Mouse (Mus musculus): ENCODE data around the gene Htr2a.

Htr2a gene

GRCm38 (mm10) chr14:74699241-74699640 is 58.6 kb downstream of the Htr2a start:
- no peak for DNase-seq

DNA sequence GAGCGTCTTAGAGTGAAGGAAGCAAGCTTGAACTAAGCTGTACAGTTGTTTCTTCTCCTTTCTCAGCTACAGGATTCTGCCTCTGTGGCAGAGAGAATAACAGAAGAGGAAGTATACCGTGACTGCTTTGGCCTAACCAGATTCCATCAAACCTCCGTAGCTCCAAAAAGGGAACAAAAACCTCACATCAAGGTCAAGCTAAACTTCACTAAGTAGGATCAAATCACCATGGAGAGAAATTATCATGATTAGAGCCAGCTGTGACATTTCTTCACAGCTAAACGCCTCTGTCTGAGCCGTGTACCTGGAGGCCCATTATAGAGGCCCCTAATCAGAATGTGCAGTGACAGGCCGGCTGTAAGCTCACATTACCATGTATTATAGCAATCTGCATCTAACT is 63.3 kb downstream of the Htr2a start:
- DNase-seq = no peak

GRCm38 (mm10) chr14:74709054-74709453 is 68.4 kb downstream of the Htr2a start:
- no peak for DNase-seq

GRCm38 (mm10) chr14:74723541-74723940 is 82.9 kb downstream of the Htr2a start:
- no peak for DNase-seq

GRCm38 (mm10) chr14:74731221-74732078 is 90.8 kb downstream of the Htr2a start:
- no peak for DNase-seq

DNA sequence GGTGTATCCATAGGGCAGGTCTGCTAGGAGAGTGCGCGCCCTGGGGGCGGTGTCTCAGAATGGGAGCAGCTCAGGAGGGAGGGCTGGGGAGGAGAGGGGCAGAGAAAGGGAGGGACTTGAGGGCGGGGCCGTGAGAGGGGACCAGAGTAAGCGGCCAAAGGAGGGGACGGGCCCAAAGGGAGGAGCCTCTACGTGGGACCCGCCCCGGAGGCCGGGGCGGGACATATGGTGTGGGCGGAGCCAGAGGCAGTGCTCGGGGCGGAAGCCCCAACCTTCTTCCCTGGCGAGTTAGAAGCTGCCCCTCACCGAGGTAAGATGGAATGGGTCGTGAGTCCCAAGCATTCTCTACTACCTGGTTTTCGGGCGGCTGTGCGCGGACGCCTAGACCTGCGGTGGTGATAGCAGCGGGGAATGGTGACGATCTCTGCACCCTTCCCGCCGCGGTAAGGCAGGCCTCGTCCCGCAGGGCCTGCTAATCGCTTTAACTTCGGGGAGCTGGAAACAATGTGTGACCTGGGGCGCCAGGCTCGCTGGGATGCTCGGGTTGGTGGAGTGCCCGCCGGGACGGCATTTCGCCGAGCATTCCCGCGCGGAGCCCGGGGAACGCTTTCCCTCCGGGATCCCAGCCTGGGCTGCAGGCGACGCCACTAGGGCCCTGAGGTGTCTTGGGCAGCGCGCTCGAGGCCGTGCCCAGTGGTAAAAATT is 91.6 kb downstream of the Htr2a start, which contains the start of gene Esd:
Esd (plus strand) TSS at position 219 of the 705 bp plus-strand sequence.
- DNase-seq = peak; percentile 86

DNA sequence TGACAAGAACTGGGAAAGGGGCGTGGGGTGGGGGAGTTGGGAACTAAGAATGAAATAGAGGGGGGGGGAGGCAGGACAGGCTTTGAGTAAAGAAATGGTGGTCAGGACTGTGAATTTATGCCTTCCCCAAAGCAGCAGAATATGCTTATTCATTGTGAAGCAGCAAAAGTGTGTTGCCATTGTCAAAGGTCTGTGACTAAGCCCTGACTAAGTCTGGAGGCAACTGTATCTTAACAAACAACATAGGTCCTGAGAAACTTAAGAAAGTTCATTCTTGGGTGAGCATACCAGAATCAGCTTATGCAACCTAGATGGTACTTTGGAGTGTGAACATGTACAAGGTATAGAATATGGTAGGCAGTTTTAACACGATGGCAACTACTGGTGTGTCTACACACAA is 92.8 kb downstream of the Htr2a start:
- no peak for DNase-seq

DNA sequence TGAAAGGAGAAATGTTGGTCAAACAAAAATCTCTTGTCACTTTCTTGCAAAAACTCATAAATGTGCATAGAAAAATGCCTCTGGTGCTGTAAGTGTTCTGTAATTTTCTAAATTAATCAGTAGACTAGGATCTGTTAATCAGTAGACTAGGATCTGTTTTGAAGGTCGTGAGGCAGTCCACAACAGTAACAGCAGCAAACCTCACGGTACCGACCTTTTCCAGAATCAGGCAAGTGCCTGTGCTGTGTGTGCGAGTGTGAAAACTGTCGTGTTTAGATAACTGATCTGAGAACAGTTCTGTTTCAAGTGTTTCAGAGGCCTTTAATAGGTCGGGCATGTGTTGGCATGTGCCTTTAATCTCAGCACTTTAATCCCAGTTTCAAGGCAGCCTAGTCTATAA is 94.8 kb downstream of the Htr2a start:
- no peak for DNase-seq

GRCm38 (mm10) chr14:74736850-74737249 is 96.2 kb downstream of the Htr2a start:
- no peak for DNase-seq

All from cerebellum, adult 11 months (tissue).